Mouse (Mus musculus) liver, embryonic 15.5 days (tissue): Measurements from ENCODE around the gene Iqcg. TPM values are rescaled to one million over a fixed set of nuclear protein-coding genes. Genes with fewer than 3 reads are reported as not detected.
"Not testable (repeated sequence)": the region's sequence is repeated elsewhere in the genome, so short reads cannot be mapped to it uniquely, and the experiment has no call there.

Source experiments
- ATAC-seq: fragments of 200-750 bp; cut with Nextera tagmentation; 2 replicates; pipeline ENCODE4 v1.8.0; 2017; ENCODE audit warnings: moderate number of reproducible peaks, mild to moderate bottlenecking, moderate library complexity; ENCODE audit not compliant: insufficient read depth
- H3K27ac ChIP-seq: fragments of 300-500 bp; sonication (generic); replicated peaks from 2 replicates; pipeline ENCODE4 v1.5.1; 2015; ENCODE audit warnings: mild to moderate bottlenecking, inconsistent platforms
- H3K27me3 ChIP-seq: fragments of 300-500 bp; sonication (generic); 2 replicates; pipeline ENCODE4 v1.6.1; 2015; ENCODE audit warnings: mild to moderate bottlenecking, inconsistent platforms
- H3K36me3 ChIP-seq: fragments of 300-500 bp; sonication (generic); replicated peaks from 2 replicates; pipeline ENCODE4 v1.6.1; 2015; ENCODE audit warnings: moderate library complexity, mild to moderate bottlenecking, inconsistent platforms
- H3K4me1 ChIP-seq: fragments of 300-500 bp; sonication (generic); replicated peaks from 2 replicates; pipeline ENCODE4 v1.6.1; 2015; ENCODE audit warnings: inconsistent platforms
- H3K4me2 ChIP-seq: fragments of 300-500 bp; sonication (generic); 2 replicates; pipeline ENCODE4 v1.6.1; 2015; ENCODE audit warnings: moderate library complexity, mild to moderate bottlenecking, inconsistent platforms
- H3K4me3 ChIP-seq: fragments of 300-500 bp; sonication (generic); replicated peaks from 2 replicates; pipeline ENCODE4 v1.5.1; 2015; ENCODE audit warnings: mild to moderate bottlenecking, inconsistent platforms
- H3K9ac ChIP-seq: fragments of 300-500 bp; sonication (generic); 2 replicates; pipeline ENCODE4 v1.6.1; 2015; ENCODE audit warnings: moderate library complexity, mild to moderate bottlenecking, inconsistent platforms
- H3K9me3 ChIP-seq: fragments of 300-500 bp; sonication (generic); replicated peaks from 2 replicates; pipeline ENCODE4 v1.6.1; 2016; ENCODE audit warnings: inconsistent platforms
- WGBS: fragments of 180-500 bp; shearing (Covaris S2); methylation state at CpG from one replicate; pipeline ENCODE4 v1.1.7; 2015; ENCODE audit warnings: mixed read lengths; ENCODE audit not compliant: insufficient replicate concordance; 5-methylcytosine and 5-hydroxymethylcytosine counted together
- polyA plus RNA-seq: library from polyadenylated mRNA; unstranded; fragments of >200 nt; fragmentation: Nextera tagmentation; extraction: Ambion mirVana; gene quantifications from 2 replicates; pipeline ENCODE4 v1.2.1, GENCODE M21; 2015

Gene Iqcg
- polyA plus RNA-seq, 1 experiment from 2014 or later, result 0.73 TPM

DNA sequence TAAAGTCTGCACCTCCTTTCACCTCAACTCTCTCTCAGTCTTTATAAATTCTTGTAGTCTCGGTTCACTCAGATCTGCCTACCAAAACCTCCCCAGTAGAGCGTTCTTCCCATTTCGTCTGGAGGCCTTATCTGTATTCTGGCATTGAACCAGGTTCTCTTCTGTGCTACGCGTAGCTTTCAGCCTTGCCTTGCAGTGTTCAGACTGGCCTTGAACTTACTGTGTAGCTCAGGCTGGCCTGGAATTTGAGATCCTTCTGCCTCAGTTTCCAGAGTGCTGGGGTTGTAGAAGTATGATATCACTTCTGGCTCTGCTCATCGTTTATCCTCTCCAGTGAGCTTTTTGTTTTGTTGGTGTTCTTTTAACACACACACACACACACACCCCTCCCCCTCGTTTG is 7.2 kb upstream of the Iqcg start:
- H3K27ac ChIP-seq, result peak overlapping the region; percentile 81

GRCm38 (mm10) chr16:33062682-33063131 is 6.7 kb upstream of the Iqcg start:
- WGBS, result under 1% methylated on average over 35 of the region's 35 CpGs
- H3K9me3 ChIP-seq, result no peaks in the 10 kb centered on the region
- peaks cover 45% of the 10 kb centered on the region for H3K4me1 ChIP-seq

More for the DNA sequence above, 7.2 kb upstream of the Iqcg start:
- 18% methylated on average over 7 of the region's 7 CpGs for WGBS
- peak overlapping the region; percentile 88 for H3K4me3 ChIP-seq
- no peak for ATAC-seq
- H3K9ac ChIP-seq, result peak overlapping the region; percentile 68
- H3K27me3 ChIP-seq, result no peaks in the 10 kb centered on the region
- peak overlapping the region; percentile 97 for H3K4me2 ChIP-seq
- H3K4me1 ChIP-seq, result peaks cover 40% of the 10 kb centered on the region
- peaks cover 31% of the 10 kb centered on the region for H3K36me3 ChIP-seq
- no peaks in the 10 kb centered on the region for H3K9me3 ChIP-seq

GRCm38 (mm10) chr16:33062024-33062681 is 6.1 kb upstream of the Iqcg start, which contains the start of gene Lmln:
Gene Lmln (plus strand): TSS chr16:33062521.
- WGBS, result under 1% methylated on average over 63 of the region's 64 CpGs
- Histone ChIP-seq H3K4me2 (peak within 1 kb of the TSS; percentile 97), H3K36me3 (peaks cover 33% of the 10 kb centered on the region), H3K4me3 (peak within 1 kb of the TSS; percentile 88), H3K4me1 (peaks cover 45% of the 10 kb centered on the region), H3K9ac (peak within 1 kb of the TSS; percentile 68), H3K27me3 (no peaks in the 10 kb centered on the region), H3K9me3 (no peaks in the 10 kb centered on the region), H3K27ac (peak within 1 kb of the TSS; percentile 81)
- ATAC-seq, result peak; percentile 93

More at GRCm38 (mm10) chr16:33062682-33063131, 6.7 kb upstream of the Iqcg start:
- Histone ChIP-seq H3K9ac (peak overlapping the region; percentile 68), H3K36me3 (peaks cover 36% of the 10 kb centered on the region), H3K4me3 (peak overlapping the region; percentile 88), H3K4me2 (peak overlapping the region; percentile 97), H3K27me3 (no peaks in the 10 kb centered on the region), H3K27ac (peak overlapping the region; percentile 81)
- ATAC-seq, result peak; percentile 80

DNA sequence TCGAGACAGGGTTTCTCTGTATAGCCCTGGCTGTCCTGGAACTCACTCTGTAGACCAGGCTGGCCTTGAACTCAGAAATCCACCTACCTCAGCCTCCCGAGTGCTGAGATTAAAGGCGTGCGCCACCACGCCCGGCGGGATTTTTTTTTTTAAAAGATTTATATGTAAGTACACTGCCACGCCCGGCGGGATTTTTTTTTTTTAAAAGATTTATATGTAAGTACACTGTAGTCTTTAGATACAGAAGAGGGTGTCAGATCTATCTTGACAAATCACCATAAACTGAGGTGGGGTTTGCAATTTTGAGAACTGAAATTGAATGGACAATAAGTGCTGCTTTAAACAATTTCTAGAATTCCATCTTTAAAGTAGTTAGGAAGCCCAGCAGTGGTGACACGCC is 5.4 kb upstream of the Iqcg start:
- Histone ChIP-seq H3K27me3 (no peaks in the 10 kb centered on the region), H3K9ac (no peak overlapping the region), H3K4me2 (peak overlapping the region; percentile 97), H3K9me3 (no peaks in the 10 kb centered on the region), H3K27ac (peak overlapping the region; percentile 81; the same call in 1 of the 2 replicates), H3K4me1 (peaks cover 45% of the 10 kb centered on the region), H3K36me3 (peaks cover 33% of the 10 kb centered on the region), H3K4me3 (peak overlapping the region; percentile 88)
- no peak for ATAC-seq
- WGBS, result 31% methylated on average over 11 of the region's 11 CpGs

DNA sequence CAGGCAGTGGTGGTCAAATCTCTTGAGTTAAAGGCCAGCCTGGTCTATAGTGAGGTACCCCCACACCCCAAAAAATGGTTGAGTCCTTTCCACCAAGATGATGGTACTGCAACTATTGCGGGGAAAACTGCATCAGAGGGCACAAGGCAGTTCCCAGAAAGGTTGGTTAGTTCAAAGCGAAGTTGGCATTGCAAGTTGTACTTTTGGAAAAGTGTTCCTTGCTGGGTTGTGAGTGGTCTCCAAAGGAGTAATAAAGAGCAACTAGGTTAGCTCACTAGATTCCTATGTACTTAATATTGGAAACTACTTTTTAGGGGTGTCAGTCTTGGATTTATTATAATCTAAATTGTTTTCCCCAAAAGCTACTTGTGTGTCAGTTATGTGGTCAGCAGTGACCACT is 4.9 kb upstream of the Iqcg start:
- ATAC-seq, result no peak
- 0 out of 2 replicates have a peak overlapping the region, but pooled peaks have one; percentile 97 for H3K4me2 ChIP-seq
- no peak overlapping the region for H3K27ac ChIP-seq
- H3K4me3 ChIP-seq, result no peak overlapping the region
- peaks cover 46% of the 10 kb centered on the region for H3K4me1 ChIP-seq
- 71% methylated on average over 2 of the region's 2 CpGs for WGBS
- H3K36me3 ChIP-seq, result peaks cover 33% of the 10 kb centered on the region
- H3K27me3 ChIP-seq, result no peaks in the 10 kb centered on the region
- H3K9ac ChIP-seq, result no peak overlapping the region
- no peaks in the 10 kb centered on the region for H3K9me3 ChIP-seq

DNA sequence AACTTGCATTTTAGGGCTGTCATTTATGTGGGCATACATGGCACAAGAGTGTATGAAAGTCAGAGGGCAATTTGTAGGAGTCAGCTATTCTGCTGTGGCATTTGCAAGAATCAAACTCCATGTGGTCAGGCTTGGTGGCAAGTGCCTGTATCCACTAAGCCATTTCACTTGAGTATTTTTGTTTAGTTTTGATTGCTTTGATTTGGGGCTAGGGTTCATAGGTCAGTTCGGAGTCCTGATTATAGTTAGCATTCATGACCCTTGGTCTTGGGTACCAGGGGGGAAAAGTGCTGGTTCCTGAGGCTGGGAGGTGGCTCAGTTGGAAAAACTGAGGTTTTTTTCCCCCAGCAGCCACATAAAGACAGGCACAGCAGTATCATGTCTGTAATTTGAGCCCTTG is 3.5 kb upstream of the Iqcg start:
- peaks cover 33% of the 10 kb centered on the region for H3K36me3 ChIP-seq
- H3K27me3 ChIP-seq, result no peaks in the 10 kb centered on the region
- H3K9me3 ChIP-seq, result no peaks in the 10 kb centered on the region
- no peak for ATAC-seq
- peaks cover 51% of the 10 kb centered on the region for H3K4me1 ChIP-seq
- H3K4me3 ChIP-seq, result no peak overlapping the region
- no peak overlapping the region for H3K4me2 ChIP-seq
- WGBS, result 68% methylated on average over 1 of the region's 1 CpGs
- no peak overlapping the region for H3K27ac ChIP-seq
- no peak overlapping the region for H3K9ac ChIP-seq

DNA sequence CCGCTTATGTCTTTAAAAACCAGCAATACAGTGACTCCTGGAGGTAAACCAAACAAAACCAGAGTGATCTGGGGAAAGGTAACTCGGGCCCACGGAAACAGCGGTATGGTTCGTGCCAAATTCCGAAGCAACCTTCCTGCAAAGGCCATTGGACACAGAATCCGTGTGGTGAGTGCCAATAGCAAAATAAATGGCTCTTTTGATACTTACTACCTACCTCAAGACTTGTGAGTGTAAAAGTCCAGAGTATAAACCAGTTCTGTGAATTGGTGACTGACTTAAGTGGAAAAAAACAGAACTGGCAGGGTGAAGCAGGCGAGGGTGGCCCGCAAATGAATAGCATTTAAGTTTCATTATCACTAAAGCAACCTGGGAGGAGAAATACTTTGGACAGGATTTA is 2.6 kb upstream of the Iqcg start:
- H3K27me3 ChIP-seq, H3K27ac ChIP-seq, H3K9ac ChIP-seq, H3K9me3 ChIP-seq, ATAC-seq: not testable (repeated sequence)
- H3K4me1 ChIP-seq, result peaks cover 47% of the 10 kb centered on the region
- peaks cover 33% of the 10 kb centered on the region for H3K36me3 ChIP-seq
- WGBS, result 79% methylated on average over 9 of the region's 9 CpGs
- peak overlapping the region; percentile 85; the same call in 1 of the 2 replicates for H3K4me3 ChIP-seq
- peak overlapping the region; percentile 73 for H3K4me2 ChIP-seq

DNA sequence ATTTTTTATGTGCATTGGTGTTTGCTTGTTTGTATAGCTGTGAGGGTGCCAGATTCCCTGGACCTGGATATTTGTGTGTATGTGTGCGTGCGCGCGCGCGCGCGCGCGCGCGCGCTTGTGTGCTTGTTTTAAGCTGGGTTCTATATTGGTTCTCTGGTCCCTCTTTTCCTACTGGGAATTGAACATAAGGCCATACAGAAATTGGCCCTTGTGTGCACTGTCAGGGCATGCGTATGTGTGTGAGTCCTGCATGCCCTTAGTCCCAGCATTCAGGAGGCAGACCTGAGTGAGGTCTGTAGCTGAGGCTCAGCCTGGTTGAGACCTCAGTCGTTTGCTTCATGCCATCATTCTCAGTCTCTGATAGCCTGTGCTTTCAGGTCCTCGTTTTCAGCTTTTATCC is 2.0 kb upstream of the Iqcg start:
- Histone ChIP-seq H3K4me2 (peak overlapping the region; percentile 73), H3K27ac (no peak overlapping the region), H3K4me1 (peaks cover 41% of the 10 kb centered on the region), H3K36me3 (peaks cover 33% of the 10 kb centered on the region), H3K9me3 (no peaks in the 10 kb centered on the region), H3K9ac (peak overlapping the region; percentile 16; the same call in 1 of the 2 replicates), H3K27me3 (no peaks in the 10 kb centered on the region), H3K4me3 (peak overlapping the region; percentile 85)
- ATAC-seq, result no peak
- WGBS, result 82% methylated on average over 16 of the region's 16 CpGs

- peak overlapping the region; percentile 73 for H3K4me2 ChIP-seq
- peak; percentile 45 for ATAC-seq
- no peaks in the 10 kb centered on the region for H3K9me3 ChIP-seq
- H3K9ac ChIP-seq, result peak overlapping the region; percentile 90
- peaks cover 33% of the 10 kb centered on the region for H3K36me3 ChIP-seq
- H3K4me3 ChIP-seq, result peak overlapping the region; percentile 85
- H3K27ac ChIP-seq, result peak overlapping the region; percentile 79
- WGBS, result under 1% methylated on average over 24 of the region's 24 CpGs
- H3K4me1 ChIP-seq, result peaks cover 31% of the 10 kb centered on the region
- H3K27me3 ChIP-seq, result no peaks in the 10 kb centered on the region
Measured at GRCm38 (mm10) chr16:33056786-33057185, 768 bp upstream of the Iqcg start.

- H3K9ac ChIP-seq, result peak overlapping the region; percentile 39; the same call in 1 of the 2 replicates
- ATAC-seq, result no peak
- no peaks in the 10 kb centered on the region for H3K9me3 ChIP-seq
- H3K27me3 ChIP-seq, result no peaks in the 10 kb centered on the region
- peaks cover 26% of the 10 kb centered on the region for H3K4me1 ChIP-seq
- 16% methylated on average over 10 of the region's 10 CpGs for WGBS
- H3K4me2 ChIP-seq, result peak overlapping the region; percentile 73
- H3K4me3 ChIP-seq, result peak overlapping the region; percentile 85
- peaks cover 29% of the 10 kb centered on the region for H3K36me3 ChIP-seq
- H3K27ac ChIP-seq, result no peak overlapping the region
Measured at GRCm38 (mm10) chr16:33055655-33056054, 363 bp downstream of the Iqcg start.

DNA sequence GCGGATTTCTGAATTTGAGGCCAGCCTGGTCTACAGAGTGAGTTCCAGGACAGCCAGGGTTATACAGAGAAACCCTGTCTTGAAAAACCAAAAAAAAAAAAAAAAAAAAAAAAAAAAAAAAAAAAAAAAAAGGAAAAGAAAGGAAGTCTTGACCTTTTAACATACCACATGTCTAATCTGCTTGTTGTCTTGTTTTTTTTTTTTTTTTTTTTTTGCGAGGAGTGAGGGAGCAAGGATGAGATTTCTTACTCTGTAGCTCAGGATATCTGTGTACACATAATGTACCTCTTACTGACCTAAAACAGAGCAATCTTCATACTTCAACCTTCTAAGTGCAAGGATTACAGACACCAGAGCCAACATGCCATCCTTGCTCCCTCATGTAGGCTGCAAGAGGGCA is 1.1 kb downstream of the Iqcg start:
- not testable (repeated sequence) for H3K4me2 ChIP-seq, H3K27me3 ChIP-seq, H3K9me3 ChIP-seq, H3K27ac ChIP-seq, H3K4me3 ChIP-seq, H3K9ac ChIP-seq, ATAC-seq
- 54% methylated on average over 2 of the region's 2 CpGs for WGBS
- Histone ChIP-seq H3K4me1 (peaks cover 26% of the 10 kb centered on the region), H3K36me3 (peaks cover 22% of the 10 kb centered on the region)
